Mouse (Mus musculus): ENCODE measurements around the gene Clasp2.
"Not testable (repeated sequence)": the region's sequence is repeated elsewhere in the genome, so short reads cannot be mapped to it uniquely, and the experiment has no call there.

The Clasp2 gene

GRCm38 (mm10) chr9:113763123-113763522, 21.9 kb downstream of the Clasp2 start:
- H3K27me3 ChIP-seq (ENCODE audit: insufficient read depth, low read length) = no peaks in the 10 kb centered on the region
- peaks cover 25% of the 10 kb centered on the region for H3K36me3 ChIP-seq (ENCODE audit: insufficient read depth, low read length)
- H3K9me3 ChIP-seq (ENCODE audit: low read length) = peaks cover 3% of the 10 kb centered on the region; the same call in 1 of the 2 replicates
- TF ChIP-seq CTCF (conservative IDR thresholded peaks at IDR 0.05; ENCODE audit: low read length) (no peak), NANOG (IDR thresholded peaks at IDR 0.05; ENCODE audit: borderline replicate concordance, low read length) (no peak), POU5F1 (IDR thresholded peaks at IDR 0.05; ENCODE audit: borderline replicate concordance, low read length) (no peak)
- H3K4me1 ChIP-seq (replicated peaks; ENCODE audit: low read depth, low read length) = peaks cover 10% of the 10 kb centered on the region
- no peak overlapping the region for H3K4me3 ChIP-seq (replicated peaks; ENCODE audit: low read length)

DNA sequence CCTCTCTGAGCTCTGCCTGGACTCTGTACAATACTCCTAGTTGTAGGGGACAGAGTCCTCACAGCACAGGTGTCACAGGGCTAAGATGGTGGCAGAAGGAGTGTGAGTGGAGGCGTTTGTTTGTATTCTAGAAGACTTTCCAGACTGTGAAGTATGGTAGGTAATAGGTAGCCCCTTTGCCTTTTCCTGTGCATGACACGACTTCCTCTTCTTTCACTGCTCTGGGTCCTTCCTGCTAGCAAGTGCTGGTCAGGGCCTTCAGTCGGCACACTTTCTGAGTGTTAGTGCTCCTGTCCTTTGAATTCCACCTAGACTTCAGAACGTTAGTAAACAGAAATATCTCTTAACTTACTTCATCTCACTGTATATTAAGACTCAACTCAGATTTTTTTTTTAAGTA, 29.4 kb downstream of the Clasp2 start:
- peaks cover 61% of the 10 kb centered on the region for H3K36me3 ChIP-seq (ENCODE audit: insufficient read depth, low read length)
- peaks cover 4% of the 10 kb centered on the region; the same call in 1 of the 2 replicates for H3K4me1 ChIP-seq (replicated peaks; ENCODE audit: low read depth, low read length)
- no peak for TF ChIP-seq NANOG (IDR thresholded peaks at IDR 0.05; ENCODE audit: borderline replicate concordance, low read length)
- no peak for TF ChIP-seq CTCF (conservative IDR thresholded peaks at IDR 0.05; ENCODE audit: low read length)
- no peak for TF ChIP-seq POU5F1 (IDR thresholded peaks at IDR 0.05; ENCODE audit: borderline replicate concordance, low read length)
- no peaks in the 10 kb centered on the region for H3K27me3 ChIP-seq (ENCODE audit: insufficient read depth, low read length)
- no peaks in the 10 kb centered on the region for H3K9me3 ChIP-seq (ENCODE audit: low read length)
- H3K4me3 ChIP-seq (replicated peaks; ENCODE audit: low read length) = no peak overlapping the region

- Histone ChIP-seq H3K9me3 (ENCODE audit: low read length) (no peaks in the 10 kb centered on the region), H3K4me1 (replicated peaks; ENCODE audit: low read depth, low read length) (no peaks in the 10 kb centered on the region), H3K4me3 (replicated peaks; ENCODE audit: low read length) (no peak overlapping the region), H3K36me3 (ENCODE audit: insufficient read depth, low read length) (peaks cover 41% of the 10 kb centered on the region), H3K27me3 (ENCODE audit: insufficient read depth, low read length) (no peaks in the 10 kb centered on the region)
- TF ChIP-seq CTCF (conservative IDR thresholded peaks at IDR 0.05; ENCODE audit: low read length) (no peak), POU5F1 (IDR thresholded peaks at IDR 0.05; ENCODE audit: borderline replicate concordance, low read length) (no peak), NANOG (IDR thresholded peaks at IDR 0.05; ENCODE audit: borderline replicate concordance, low read length) (no peak)
Measured at GRCm38 (mm10) chr9:113780863-113781262, 39.6 kb downstream of the Clasp2 start.

DNA sequence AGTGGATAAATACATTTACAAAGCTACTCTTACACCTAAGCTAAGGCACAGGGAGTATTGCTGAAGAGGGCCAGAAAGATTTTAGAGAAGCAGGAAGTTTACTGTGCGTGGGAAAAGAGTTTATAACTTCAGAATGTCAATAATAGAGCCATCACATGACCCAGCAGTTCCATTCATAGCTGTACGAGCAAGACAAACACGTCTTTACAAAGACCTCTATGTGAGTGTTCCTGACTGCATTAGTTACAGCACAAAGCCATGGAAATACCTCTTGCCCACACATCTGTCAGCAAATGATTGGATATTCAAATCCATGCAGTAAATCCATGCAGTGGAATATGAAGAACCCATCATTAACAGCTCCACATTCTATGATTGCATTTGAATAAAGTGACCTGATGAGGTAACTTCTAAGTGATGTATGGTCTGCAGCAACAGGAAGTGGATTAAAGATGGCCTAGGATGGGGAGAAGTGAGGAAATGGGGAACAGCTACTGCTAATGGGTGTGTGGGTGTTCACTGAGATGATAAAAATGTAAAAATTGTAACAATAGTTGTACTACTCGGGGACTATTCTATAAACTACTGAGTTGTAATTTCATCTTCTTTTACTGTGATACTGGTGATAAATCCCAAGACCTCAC, 41.2 kb downstream of the Clasp2 start:
- no peaks in the 10 kb centered on the region for H3K27me3 ChIP-seq (ENCODE audit: insufficient read depth, low read length)
- H3K9me3 ChIP-seq (ENCODE audit: low read length) = no peaks in the 10 kb centered on the region
- TF ChIP-seq POU5F1 (IDR thresholded peaks at IDR 0.05; ENCODE audit: borderline replicate concordance, low read length) (no peak), CTCF (conservative IDR thresholded peaks at IDR 0.05; ENCODE audit: low read length) (no peak), NANOG (IDR thresholded peaks at IDR 0.05; ENCODE audit: borderline replicate concordance, low read length) (no peak)
- H3K4me1 ChIP-seq (replicated peaks; ENCODE audit: low read depth, low read length) = no peaks in the 10 kb centered on the region
- H3K36me3 ChIP-seq (ENCODE audit: insufficient read depth, low read length) = peaks cover 41% of the 10 kb centered on the region
- no peak overlapping the region for H3K4me3 ChIP-seq (replicated peaks; ENCODE audit: low read length)

DNA sequence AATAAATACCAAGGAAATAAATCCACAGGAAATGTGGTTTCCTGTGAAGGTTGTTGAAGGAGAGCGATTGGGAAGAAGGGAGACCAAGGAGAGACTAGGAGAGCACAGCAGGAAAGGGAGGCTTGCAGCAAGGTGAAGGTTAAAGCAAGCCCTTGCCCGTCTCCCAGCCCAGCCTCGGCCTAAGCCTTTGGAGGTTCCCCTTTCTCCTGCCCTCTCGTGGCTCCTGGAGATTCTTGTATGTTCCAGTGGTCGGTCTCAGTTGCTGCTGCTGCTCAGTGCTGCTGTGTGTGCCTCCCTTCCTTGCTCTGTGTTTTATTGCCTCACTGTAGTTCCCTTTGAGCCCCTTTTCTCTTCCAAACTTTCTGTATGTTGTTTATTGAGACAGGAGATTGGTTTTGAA, 42.4 kb downstream of the Clasp2 start:
- Histone ChIP-seq H3K4me3 (replicated peaks; ENCODE audit: low read length) (no peak overlapping the region), H3K36me3 (ENCODE audit: insufficient read depth, low read length) (peaks cover 44% of the 10 kb centered on the region), H3K9me3 (ENCODE audit: low read length) (no peaks in the 10 kb centered on the region), H3K4me1 (replicated peaks; ENCODE audit: low read depth, low read length) (peaks cover 6% of the 10 kb centered on the region), H3K27me3 (ENCODE audit: insufficient read depth, low read length) (no peaks in the 10 kb centered on the region)
- TF ChIP-seq CTCF (conservative IDR thresholded peaks at IDR 0.05; ENCODE audit: low read length) (no peak), POU5F1 (IDR thresholded peaks at IDR 0.05; ENCODE audit: borderline replicate concordance, low read length) (no peak), NANOG (IDR thresholded peaks at IDR 0.05; ENCODE audit: borderline replicate concordance, low read length) (no peak)

- Histone ChIP-seq H3K36me3 (ENCODE audit: insufficient read depth, low read length) (peaks cover 14% of the 10 kb centered on the region; the same call in 1 of the 2 replicates), H3K4me1 (replicated peaks; ENCODE audit: low read depth, low read length) (peaks cover 26% of the 10 kb centered on the region)
- H3K27me3 ChIP-seq (ENCODE audit: insufficient read depth, low read length); H3K9me3 ChIP-seq (ENCODE audit: low read length); H3K4me3 ChIP-seq (replicated peaks; ENCODE audit: low read length): not testable (repeated sequence)
Measured at GRCm38 (mm10) chr9:113789283-113789682, 48.0 kb downstream of the Clasp2 start.

DNA sequence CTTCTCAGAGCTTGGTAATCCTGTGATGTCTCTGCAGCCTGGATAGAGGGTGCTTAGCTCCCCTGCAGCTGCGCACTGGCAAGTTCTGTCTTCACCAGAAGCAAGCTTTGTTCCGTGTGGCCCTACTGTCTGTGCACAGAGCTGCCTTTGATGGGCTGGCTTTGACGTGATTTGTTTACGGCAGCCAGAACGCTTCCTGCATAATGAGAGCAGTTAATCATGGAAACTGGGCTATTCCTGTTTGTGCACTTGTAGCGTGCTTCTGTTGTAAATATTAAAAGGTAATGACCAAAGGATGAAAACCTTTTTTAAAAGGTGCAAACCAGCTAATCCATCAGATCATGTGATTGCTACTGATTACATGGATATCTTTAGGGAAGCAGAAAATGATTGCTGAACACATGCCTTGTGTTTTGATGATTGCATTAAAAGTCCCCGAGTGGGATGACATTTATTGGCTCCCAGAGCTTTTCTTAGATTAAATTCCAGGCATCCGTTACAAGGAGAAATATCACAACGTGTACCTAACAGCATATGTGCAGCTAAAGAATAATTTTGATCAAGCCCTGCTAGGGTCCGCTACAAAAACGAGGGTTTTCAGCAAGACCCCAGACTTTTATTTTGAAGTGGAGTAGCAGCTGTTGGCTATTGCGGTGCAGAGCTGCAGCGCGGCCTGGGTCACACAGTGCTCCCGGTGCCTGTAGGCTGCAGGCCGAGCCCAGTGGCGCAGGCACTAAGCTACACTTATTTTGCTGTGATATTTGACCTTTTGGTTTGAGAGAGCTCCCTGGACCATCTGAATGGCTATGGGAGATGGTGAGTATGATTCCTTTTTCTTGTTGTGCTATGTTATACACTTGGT, 51.6 kb downstream of the Clasp2 start:
- H3K36me3 ChIP-seq (ENCODE audit: insufficient read depth, low read length) = no peaks in the 10 kb centered on the region
- H3K4me3 ChIP-seq (replicated peaks; ENCODE audit: low read length) = peak overlapping the region; percentile 21
- H3K9me3 ChIP-seq (ENCODE audit: low read length) = no peaks in the 10 kb centered on the region
- no peak for TF ChIP-seq POU5F1 (IDR thresholded peaks at IDR 0.05; ENCODE audit: borderline replicate concordance, low read length)
- TF ChIP-seq NANOG (IDR thresholded peaks at IDR 0.05; ENCODE audit: borderline replicate concordance, low read length) = no peak
- TF ChIP-seq CTCF (conservative IDR thresholded peaks at IDR 0.05; ENCODE audit: low read length) = no peak
- no peaks in the 10 kb centered on the region for H3K27me3 ChIP-seq (ENCODE audit: insufficient read depth, low read length)
- peaks cover 26% of the 10 kb centered on the region for H3K4me1 ChIP-seq (replicated peaks; ENCODE audit: low read depth, low read length)

GRCm38 (mm10) chr9:113793513-113793905, 52.2 kb downstream of the Clasp2 start:
- no peaks in the 10 kb centered on the region for H3K27me3 ChIP-seq (ENCODE audit: insufficient read depth, low read length)
- H3K4me1 ChIP-seq (replicated peaks; ENCODE audit: low read depth, low read length) = peaks cover 21% of the 10 kb centered on the region
- TF ChIP-seq NANOG (IDR thresholded peaks at IDR 0.05; ENCODE audit: borderline replicate concordance, low read length) (no peak), CTCF (conservative IDR thresholded peaks at IDR 0.05; ENCODE audit: low read length) (no peak), POU5F1 (IDR thresholded peaks at IDR 0.05; ENCODE audit: borderline replicate concordance, low read length) (no peak)
- no peaks in the 10 kb centered on the region for H3K36me3 ChIP-seq (ENCODE audit: insufficient read depth, low read length)
- peak overlapping the region; percentile 21 for H3K4me3 ChIP-seq (replicated peaks; ENCODE audit: low read length)
- H3K9me3 ChIP-seq (ENCODE audit: low read length) = no peaks in the 10 kb centered on the region
